Mouse (Mus musculus) brain, embryonic 14.5 days (tissue): ENCODE results near the gene Folr2.

Experiments
- CTCF ChIP-seq: fragments of 200-500 bp; IDR thresholded peaks from 2 replicates; pipeline ENCODE4 v1.5.1; 2012; ENCODE audit warnings: inconsistent platforms, mild to moderate bottlenecking, moderate library complexity, borderline replicate concordance; ENCODE audit not compliant: insufficient read depth, insufficient read length; ENCODE audit errors: extremely low read depth
- POLR2A ChIP-seq: fragments of 200-500 bp; IDR thresholded peaks from 2 replicates; pipeline ENCODE4 v1.6.1; 2012; ENCODE audit warnings: mild to moderate bottlenecking, inconsistent platforms, borderline replicate concordance; ENCODE audit not compliant: poor library complexity, insufficient read depth, insufficient read length, severe bottlenecking; ENCODE audit errors: extremely low read depth

DNA sequence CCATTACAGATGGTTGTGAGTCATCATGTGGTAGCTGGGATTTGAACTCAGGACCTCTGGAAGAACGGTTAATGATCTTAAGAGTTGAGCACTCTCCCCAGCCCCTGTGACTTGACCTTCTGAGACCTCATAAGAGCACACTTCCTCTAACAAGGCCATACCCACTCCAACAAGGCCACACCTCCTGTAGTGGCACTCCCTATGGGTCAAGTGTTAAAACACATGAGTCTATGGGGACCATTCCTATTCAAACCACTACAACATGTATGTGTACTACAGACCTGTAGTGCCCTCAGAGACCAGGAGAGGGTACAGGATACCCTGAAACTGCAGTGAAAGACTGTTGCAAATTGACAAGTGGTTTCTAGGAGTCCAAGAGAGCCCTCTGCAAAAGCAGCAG, 9.1 kb downstream of the Folr2 start:
- TF ChIP-seq POLR2A (no peak), CTCF (no peak)
